Mouse (Mus musculus): ENCODE data around the gene Adgrb3. TPM values are rescaled to one million over a fixed set of nuclear protein-coding genes. Genes with fewer than 3 reads are reported as not detected.

Gene Adgrb3
- 0.20 and 0.58 TPM in 2 replicates for polyA plus RNA-seq (2014; fragmentation: Nextera tagmentation; extraction: Ambion mirVana)

GRCm38 (mm10) chr1:25828971-25829920 lies at the start of gene Adgrb3:
TSS of gene Adgrb3 (minus strand) at chr1:25829707.
- peak within 1 kb of the TSS; percentile 53 to 63 for H3K4me3 ChIP-seq (ENCODE audit: control insufficient read depth in 1 of 2, insufficient read depth in 1 of 2, low read depth in 1 of 2, low read length in 2 of 2)
- H3K27me3 ChIP-seq (ENCODE audit: control insufficient read depth, insufficient read depth, low read length) = peaks cover 51% of the 10 kb centered on the region
- H3K4me2 ChIP-seq (ENCODE audit: low read length) = peak within 1 kb of the TSS; percentile 95
- WGBS = 3% methylated on average over 31 of the region's 32 CpGs
- no peaks in the 10 kb centered on the region for H3K9me3 ChIP-seq (ENCODE audit: control insufficient read depth, low read length)
- H3K27ac ChIP-seq (replicated peaks in 1 of 2; ENCODE audit: control insufficient read depth in 1 of 2, insufficient read depth in 1 of 2, low read depth in 2 of 2, low read length in 2 of 2) = no peak within 1 kb of the TSS
- H3K36me3 ChIP-seq (ENCODE audit: control insufficient read depth, insufficient read depth, low read length) = no peaks in the 10 kb centered on the region
- no peak for ATAC-seq (ENCODE audit: insufficient number of reproducible peaks, insufficient read depth, low FRiP score, low read depth)
- peaks cover 0 to 2% of the 10 kb centered on the region in 2 experiments; a peak in 2 of 4 replicates for H3K4me1 ChIP-seq (ENCODE audit: control insufficient read depth in 2 of 2, insufficient read depth in 2 of 2, low read length in 2 of 2)
- H3K9ac ChIP-seq (ENCODE audit: low read length) = peak within 1 kb of the TSS; percentile 7; the same call in 1 of the 2 replicates

- H3K9ac ChIP-seq (ENCODE audit: low read length) = no peak overlapping the region
- no peaks in the 10 kb centered on the region for H3K27me3 ChIP-seq (ENCODE audit: control insufficient read depth, insufficient read depth, low read length)
- no peak overlapping the region for H3K4me3 ChIP-seq (ENCODE audit: control insufficient read depth in 1 of 2, insufficient read depth in 1 of 2, low read depth in 1 of 2, low read length in 2 of 2)
- no peaks in the 10 kb centered on the region for H3K36me3 ChIP-seq (ENCODE audit: control insufficient read depth, insufficient read depth, low read length)
- H3K9me3 ChIP-seq (ENCODE audit: control insufficient read depth, low read length) = no peaks in the 10 kb centered on the region
- H3K4me1 ChIP-seq (ENCODE audit: control insufficient read depth in 2 of 2, insufficient read depth in 2 of 2, low read length in 2 of 2) = no peaks in the 10 kb centered on the region
- no peak overlapping the region for H3K27ac ChIP-seq (replicated peaks in 1 of 2; ENCODE audit: control insufficient read depth in 1 of 2, insufficient read depth in 1 of 2, low read depth in 2 of 2, low read length in 2 of 2)
- whole genome bisulfite sequencing = 80% methylated on average over 5 of the region's 5 CpGs
- no peak overlapping the region for H3K4me2 ChIP-seq (ENCODE audit: low read length)
- no peak for ATAC-seq (ENCODE audit: insufficient number of reproducible peaks, insufficient read depth, low FRiP score, low read depth)
Observed at GRCm38 (mm10) chr1:25877526-25877925, 48.0 kb upstream of the Adgrb3 start.

GRCm38 (mm10) chr1:25857473-25857872 lies 28.0 kb upstream of the Adgrb3 start:
- Histone ChIP-seq H3K27ac (replicated peaks in 1 of 2; ENCODE audit: control insufficient read depth in 1 of 2, insufficient read depth in 1 of 2, low read depth in 2 of 2, low read length in 2 of 2) (no peak overlapping the region), H3K4me1 (ENCODE audit: control insufficient read depth in 2 of 2, insufficient read depth in 2 of 2, low read length in 2 of 2) (no peaks in the 10 kb centered on the region), H3K4me2 (ENCODE audit: low read length) (no peak overlapping the region), H3K36me3 (ENCODE audit: control insufficient read depth, insufficient read depth, low read length) (no peaks in the 10 kb centered on the region), H3K9me3 (ENCODE audit: control insufficient read depth, low read length) (no peaks in the 10 kb centered on the region), H3K27me3 (ENCODE audit: control insufficient read depth, insufficient read depth, low read length) (no peaks in the 10 kb centered on the region), H3K9ac (ENCODE audit: low read length) (no peak overlapping the region), H3K4me3 (ENCODE audit: control insufficient read depth in 1 of 2, insufficient read depth in 1 of 2, low read depth in 1 of 2, low read length in 2 of 2) (no peak overlapping the region)
- 77% methylated on average over 2 of the region's 2 CpGs for WGBS
- no peak for ATAC-seq (ENCODE audit: insufficient number of reproducible peaks, insufficient read depth, low FRiP score, low read depth)

GRCm38 (mm10) chr1:25854451-25854978 lies 25.0 kb upstream of the Adgrb3 start:
- no peak overlapping the region for H3K27ac ChIP-seq (replicated peaks in 1 of 2; ENCODE audit: control insufficient read depth in 1 of 2, insufficient read depth in 1 of 2, low read depth in 2 of 2, low read length in 2 of 2)
- ATAC-seq (ENCODE audit: insufficient number of reproducible peaks, insufficient read depth, low FRiP score, low read depth) = no peak
- H3K9me3 ChIP-seq (ENCODE audit: control insufficient read depth, low read length) = no peaks in the 10 kb centered on the region
- no peak overlapping the region for H3K4me3 ChIP-seq (ENCODE audit: control insufficient read depth in 1 of 2, insufficient read depth in 1 of 2, low read depth in 1 of 2, low read length in 2 of 2)
- H3K9ac ChIP-seq (ENCODE audit: low read length) = no peak overlapping the region
- 39% methylated on average over 2 of the region's 2 CpGs for WGBS
- no peaks in the 10 kb centered on the region for H3K36me3 ChIP-seq (ENCODE audit: control insufficient read depth, insufficient read depth, low read length)
- H3K27me3 ChIP-seq (ENCODE audit: control insufficient read depth, insufficient read depth, low read length) = no peaks in the 10 kb centered on the region
- no peak overlapping the region for H3K4me2 ChIP-seq (ENCODE audit: low read length)
- no peaks in the 10 kb centered on the region for H3K4me1 ChIP-seq (ENCODE audit: control insufficient read depth in 2 of 2, insufficient read depth in 2 of 2, low read length in 2 of 2)

- Histone ChIP-seq H3K36me3 (ENCODE audit: control insufficient read depth, insufficient read depth, low read length) (no peaks in the 10 kb centered on the region), H3K9me3 (ENCODE audit: control insufficient read depth, low read length) (no peaks in the 10 kb centered on the region), H3K27ac (replicated peaks in 1 of 2; ENCODE audit: control insufficient read depth in 1 of 2, insufficient read depth in 1 of 2, low read depth in 2 of 2, low read length in 2 of 2) (no peak overlapping the region), H3K4me3 (ENCODE audit: control insufficient read depth in 1 of 2, insufficient read depth in 1 of 2, low read depth in 1 of 2, low read length in 2 of 2) (no peak overlapping the region), H3K27me3 (ENCODE audit: control insufficient read depth, insufficient read depth, low read length) (peaks cover 49% of the 10 kb centered on the region), H3K9ac (ENCODE audit: low read length) (no peak overlapping the region), H3K4me2 (ENCODE audit: low read length) (no peak overlapping the region), H3K4me1 (ENCODE audit: control insufficient read depth in 2 of 2, insufficient read depth in 2 of 2, low read length in 2 of 2) (peaks cover 0 to 2% of the 10 kb centered on the region in 2 experiments; a peak in 2 of 4 replicates)
- ATAC-seq (ENCODE audit: insufficient number of reproducible peaks, insufficient read depth, low FRiP score, low read depth) = no peak
- whole genome bisulfite sequencing = 61% methylated on average over 6 of the region's 6 CpGs
Observed at GRCm38 (mm10) chr1:25832260-25832659, 2.8 kb upstream of the Adgrb3 start.

GRCm38 (mm10) chr1:25831521-25831900 lies 2.0 kb upstream of the Adgrb3 start:
- Histone ChIP-seq H3K9ac (ENCODE audit: low read length) (no peak overlapping the region), H3K27me3 (ENCODE audit: control insufficient read depth, insufficient read depth, low read length) (peaks cover 51% of the 10 kb centered on the region), H3K4me2 (ENCODE audit: low read length) (no peak overlapping the region), H3K4me1 (ENCODE audit: control insufficient read depth in 2 of 2, insufficient read depth in 2 of 2, low read length in 2 of 2) (peaks cover 0 to 2% of the 10 kb centered on the region in 2 experiments; a peak in 2 of 4 replicates), H3K4me3 (ENCODE audit: control insufficient read depth in 1 of 2, insufficient read depth in 1 of 2, low read depth in 1 of 2, low read length in 2 of 2) (no peak overlapping the region), H3K27ac (replicated peaks in 1 of 2; ENCODE audit: control insufficient read depth in 1 of 2, insufficient read depth in 1 of 2, low read depth in 2 of 2, low read length in 2 of 2) (no peak overlapping the region), H3K36me3 (ENCODE audit: control insufficient read depth, insufficient read depth, low read length) (no peaks in the 10 kb centered on the region), H3K9me3 (ENCODE audit: control insufficient read depth, low read length) (no peaks in the 10 kb centered on the region)
- 52% methylated on average over 2 of the region's 2 CpGs for WGBS
- ATAC-seq (ENCODE audit: insufficient number of reproducible peaks, insufficient read depth, low FRiP score, low read depth) = no peak

GRCm38 (mm10) chr1:25830757-25831520 lies 1.4 kb upstream of the Adgrb3 start:
- no peak overlapping the region for H3K27ac ChIP-seq (replicated peaks in 1 of 2; ENCODE audit: control insufficient read depth in 1 of 2, insufficient read depth in 1 of 2, low read depth in 2 of 2, low read length in 2 of 2)
- H3K4me3 ChIP-seq (ENCODE audit: control insufficient read depth in 1 of 2, insufficient read depth in 1 of 2, low read depth in 1 of 2, low read length in 2 of 2) = peak overlapping the region; percentile 53 to 63; a peak in 3 of 4 replicates
- peaks cover 0 to 2% of the 10 kb centered on the region in 2 experiments; a peak in 2 of 4 replicates for H3K4me1 ChIP-seq (ENCODE audit: control insufficient read depth in 2 of 2, insufficient read depth in 2 of 2, low read length in 2 of 2)
- 11% methylated on average over 15 of the region's 15 CpGs for WGBS
- no peaks in the 10 kb centered on the region for H3K9me3 ChIP-seq (ENCODE audit: control insufficient read depth, low read length)
- peaks cover 51% of the 10 kb centered on the region for H3K27me3 ChIP-seq (ENCODE audit: control insufficient read depth, insufficient read depth, low read length)
- no peak for ATAC-seq (ENCODE audit: insufficient number of reproducible peaks, insufficient read depth, low FRiP score, low read depth)
- no peak overlapping the region for H3K9ac ChIP-seq (ENCODE audit: low read length)
- no peaks in the 10 kb centered on the region for H3K36me3 ChIP-seq (ENCODE audit: control insufficient read depth, insufficient read depth, low read length)
- H3K4me2 ChIP-seq (ENCODE audit: low read length) = peak overlapping the region; percentile 95
